Mouse (Mus musculus) lung, postnatal 25 days (tissue): Measurements from ENCODE around the gene Nrxn1.

Experiments
- DNase-seq: peaks from one replicate; pipeline ENCODE4 v3.0.0; 2022; ENCODE audit warnings: low spot score

Gene Nrxn1

DNA sequence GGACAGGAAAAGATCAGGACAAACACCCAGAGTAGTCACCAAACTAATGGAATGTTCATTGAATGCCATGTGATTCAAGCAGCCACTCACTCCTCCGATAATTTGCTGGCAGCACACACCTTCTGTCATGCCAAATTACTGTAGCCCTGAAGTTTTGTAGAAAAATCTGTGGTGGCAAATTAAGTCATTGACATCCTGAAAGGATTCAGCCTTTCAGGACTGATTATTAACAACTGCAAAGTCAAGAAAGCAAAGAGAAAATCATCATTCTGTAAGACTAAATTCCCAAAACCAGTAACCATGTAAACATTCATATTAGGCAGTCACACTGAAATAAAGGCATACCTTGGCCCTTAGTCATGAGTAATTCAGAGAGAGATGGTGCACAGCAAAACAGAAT is 662.7 kb downstream of the Nrxn1 start:
- DNase-seq: no peak

- DNase-seq: no peak
Observed at GRCm38 (mm10) chr17:90425974-90426373, 666.9 kb downstream of the Nrxn1 start.

DNA sequence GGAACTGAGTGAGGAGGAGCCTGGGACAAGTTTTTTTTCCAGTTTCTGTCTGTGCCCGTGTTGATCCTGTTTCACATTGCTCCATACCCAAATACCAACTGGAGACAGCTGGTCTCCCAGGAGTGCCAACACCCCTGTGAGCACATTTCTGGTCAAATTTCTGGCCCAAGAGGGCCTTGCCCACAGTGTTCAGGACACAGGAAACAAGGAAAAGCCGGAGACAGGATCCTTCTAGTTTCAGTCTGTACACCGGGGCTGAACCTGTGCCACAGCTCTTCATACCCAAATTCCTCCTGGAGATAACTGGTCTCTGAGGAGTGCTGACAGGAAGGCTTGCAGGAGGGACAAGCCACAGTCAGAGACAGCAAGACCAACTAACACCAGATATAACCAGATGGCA is 670.3 kb downstream of the Nrxn1 start:
- no peak for DNase-seq

DNA sequence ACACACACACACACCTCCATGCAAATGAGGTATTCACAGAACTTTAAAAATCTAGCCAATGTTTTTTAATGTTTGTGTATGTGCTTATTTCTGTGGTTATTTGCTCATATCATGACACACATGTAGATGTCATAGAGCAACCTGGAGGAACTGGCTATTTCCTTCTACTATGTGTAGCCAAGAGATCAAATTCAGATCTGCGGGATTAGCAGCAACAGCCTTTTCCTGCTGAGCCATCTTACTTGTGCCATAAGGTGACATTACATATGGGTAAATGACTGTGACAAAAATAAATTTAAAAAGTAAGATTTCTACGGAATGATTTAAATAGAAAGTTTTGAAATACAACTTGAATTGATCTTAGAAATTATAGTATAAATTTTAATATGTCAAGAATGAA is 672.1 kb downstream of the Nrxn1 start:
- DNase-seq: no peak

DNA sequence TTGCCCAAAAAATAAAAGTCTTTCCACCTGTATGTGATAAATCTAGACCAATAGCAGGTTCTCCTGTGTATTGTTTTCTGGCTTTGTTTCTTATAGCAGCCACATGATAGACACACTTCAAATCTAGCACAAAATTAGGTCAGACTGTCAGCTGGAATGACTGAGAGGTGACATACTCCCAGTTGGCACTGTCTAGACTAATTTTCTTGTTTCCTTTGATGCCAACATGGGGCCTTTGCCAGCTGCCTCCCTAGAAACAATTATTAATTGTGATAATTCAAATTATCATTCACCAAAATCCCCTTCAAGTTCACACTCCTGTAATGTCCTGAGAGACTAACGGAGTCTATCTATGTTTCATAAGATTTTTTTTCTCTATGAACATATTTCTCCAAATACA is 673.3 kb downstream of the Nrxn1 start:
- DNase-seq: no peak

DNA sequence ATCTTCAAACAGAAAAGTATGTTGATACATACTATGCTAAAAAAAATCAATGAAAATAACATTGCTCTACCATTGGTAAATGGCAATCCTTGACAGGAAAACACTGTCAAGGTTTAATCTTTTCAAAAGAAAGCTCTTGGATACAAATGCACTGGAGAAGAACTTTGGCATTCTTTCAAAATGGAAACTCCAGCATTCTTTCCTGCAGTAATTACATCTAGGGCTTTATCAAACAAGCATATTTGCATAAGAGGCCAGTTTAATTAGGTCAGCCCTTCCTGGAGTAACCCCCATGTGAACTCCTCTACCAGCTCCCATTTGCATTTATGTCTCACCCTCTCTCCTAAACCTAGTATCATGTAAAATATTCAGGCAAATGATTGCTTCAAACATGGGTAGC is 696.5 kb downstream of the Nrxn1 start:
- DNase-seq: no peak

DNA sequence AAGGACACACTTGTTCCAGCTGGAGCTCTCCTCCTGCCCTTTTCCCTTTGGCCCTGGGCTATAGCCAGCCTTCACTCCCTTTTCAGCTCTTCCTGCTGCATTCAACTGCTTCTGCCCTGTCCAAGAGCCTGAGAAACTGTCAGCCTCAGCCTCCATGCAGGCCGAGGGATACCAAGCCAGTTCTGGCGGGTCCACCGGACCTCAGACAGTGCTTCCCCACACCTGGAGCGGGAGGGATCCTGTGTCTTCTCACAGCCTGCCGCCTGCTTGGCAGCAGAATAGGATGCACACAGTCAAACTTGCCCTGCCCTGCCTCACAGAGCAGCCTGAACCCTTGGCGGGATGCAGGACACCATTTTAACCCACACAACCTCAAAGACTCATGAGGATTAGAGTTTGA is 698.3 kb downstream of the Nrxn1 start:
- DNase-seq: no peak

DNA sequence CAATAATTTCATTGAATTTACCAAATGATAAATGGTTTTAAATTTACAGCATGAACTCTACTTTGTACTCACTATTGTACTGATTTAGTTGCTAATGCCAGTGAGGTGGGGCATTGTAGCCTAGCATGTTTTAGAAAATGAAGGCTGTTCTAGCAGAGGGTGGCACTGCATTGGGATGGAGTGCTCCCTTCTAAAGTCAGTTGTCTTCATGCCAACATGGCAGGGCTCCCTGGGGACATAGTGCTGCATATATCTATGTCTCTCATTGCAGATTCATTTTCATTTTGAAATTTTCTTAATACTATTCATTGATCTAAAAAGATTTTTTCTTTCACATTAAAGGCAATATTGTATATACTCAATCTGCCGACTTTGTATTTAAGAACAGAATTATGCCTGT is 700.1 kb downstream of the Nrxn1 start:
- DNase-seq: no peak

- peak; percentile 5 for DNase-seq
Observed at GRCm38 (mm10) chr17:90390316-90391212, 702.3 kb downstream of the Nrxn1 start.

GRCm38 (mm10) chr17:90384856-90385255 is 708.0 kb downstream of the Nrxn1 start:
- DNase-seq: no peak

DNA sequence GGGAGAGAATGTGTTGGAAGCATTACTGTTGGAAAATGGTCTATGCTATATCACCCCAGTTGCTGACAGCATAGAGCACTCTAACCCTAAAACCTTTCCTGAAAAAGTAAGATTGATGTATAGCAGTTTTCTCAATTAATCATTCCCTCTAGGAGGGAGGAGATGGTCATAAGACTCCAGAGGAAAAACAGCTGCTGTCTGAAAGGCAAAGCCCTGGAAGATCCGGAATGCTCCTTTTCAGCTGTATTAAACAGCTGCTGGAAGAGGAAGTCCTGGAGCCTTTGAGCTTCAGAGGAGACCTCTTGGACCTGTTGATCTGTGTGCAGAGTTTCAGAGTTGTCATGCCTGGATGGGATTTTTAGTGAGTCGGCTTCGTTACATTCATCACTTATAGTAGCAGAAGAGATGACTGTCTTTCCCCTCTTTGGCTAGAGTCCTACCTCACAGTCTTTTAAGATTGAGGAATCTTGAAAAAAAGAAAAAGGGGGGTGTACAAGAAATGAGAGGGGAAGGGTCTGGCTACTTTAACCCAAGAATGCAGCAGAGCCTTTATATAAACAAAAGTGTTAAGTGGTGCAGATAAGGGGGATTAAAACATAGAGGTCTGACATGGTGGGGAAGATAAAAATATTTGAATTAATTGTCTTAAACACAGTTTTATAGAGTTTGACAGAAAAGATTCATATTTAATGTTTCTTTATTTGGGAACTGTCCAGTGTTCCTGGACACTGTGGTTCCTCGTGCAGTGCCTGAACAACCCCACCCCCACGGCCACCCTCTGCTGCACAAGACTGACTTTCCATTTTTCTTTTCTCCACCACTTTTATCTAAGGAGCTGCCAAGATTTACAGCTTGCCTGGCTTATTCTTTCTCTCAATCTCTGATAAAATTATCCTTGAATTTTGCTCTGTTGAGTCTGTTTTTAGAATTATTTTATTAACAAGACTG is 710.1 kb downstream of the Nrxn1 start:
- no peak for DNase-seq

- no peak for DNase-seq
Observed at GRCm38 (mm10) chr17:90376533-90376932, 716.3 kb downstream of the Nrxn1 start.

- no peak for DNase-seq
Observed at GRCm38 (mm10) chr17:90362169-90362568, 730.7 kb downstream of the Nrxn1 start.

- no peak for DNase-seq
Observed at GRCm38 (mm10) chr17:90349385-90350095, 743.3 kb downstream of the Nrxn1 start.

DNA sequence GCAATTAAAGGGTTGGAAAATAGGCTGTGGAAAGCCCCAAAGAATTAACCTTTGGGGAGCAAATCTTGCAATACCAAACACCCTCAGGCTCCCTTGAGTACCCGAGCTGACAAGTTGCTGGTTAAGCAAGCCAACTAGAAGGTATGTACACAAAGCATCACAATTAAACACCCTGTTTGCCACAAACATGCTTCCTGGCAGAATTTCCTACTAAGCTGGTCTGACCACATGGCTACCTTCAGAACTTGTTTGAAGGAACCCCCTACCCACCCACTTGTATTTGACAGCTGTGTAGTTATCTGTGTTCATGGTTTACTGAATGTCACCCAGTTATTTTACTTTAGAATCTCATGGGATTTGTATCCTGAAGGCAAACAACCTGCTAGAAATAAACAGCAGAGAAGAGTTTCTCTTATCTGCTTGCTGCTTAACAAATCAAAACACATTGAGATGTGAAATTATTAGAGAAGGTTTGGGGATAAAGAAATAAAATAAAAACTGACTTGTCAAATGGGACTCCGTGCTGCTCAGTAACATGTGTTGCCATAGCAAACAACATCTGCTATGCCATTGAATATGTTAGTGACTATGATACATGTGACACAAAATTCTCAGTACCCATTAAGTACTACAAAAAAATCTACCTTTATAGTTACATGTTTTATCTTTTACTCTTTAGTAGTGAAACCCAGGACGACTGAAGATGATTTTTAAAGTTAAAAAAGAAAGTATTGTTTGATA is 746.0 kb downstream of the Nrxn1 start:
- DNase-seq: no peak

GRCm38 (mm10) chr17:90333445-90333844 is 759.4 kb downstream of the Nrxn1 start:
- DNase-seq: no peak

DNA sequence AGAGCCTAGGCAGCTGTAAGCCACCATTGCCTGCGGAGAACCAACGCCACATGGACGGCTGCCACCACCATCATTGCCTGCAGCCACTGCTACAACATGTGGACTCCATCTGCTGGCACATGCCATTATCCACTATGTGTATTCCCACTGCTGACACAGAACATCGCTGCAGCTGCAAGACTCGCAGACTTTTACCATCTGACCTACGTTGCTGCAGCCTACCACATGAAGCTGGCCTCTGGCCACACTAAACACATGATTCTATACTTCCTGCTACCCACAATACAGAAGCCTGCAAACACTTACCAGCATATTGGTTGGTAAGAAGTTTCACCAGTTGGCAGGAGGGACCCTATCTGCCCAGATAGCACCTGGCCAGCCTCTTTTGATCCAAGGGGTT is 769.2 kb downstream of the Nrxn1 start:
- no peak for DNase-seq

GRCm38 (mm10) chr17:90272225-90272624 is 820.6 kb downstream of the Nrxn1 start:
- no peak for DNase-seq

GRCm38 (mm10) chr17:90271165-90271564 is 821.7 kb downstream of the Nrxn1 start:
- DNase-seq: no peak

DNA sequence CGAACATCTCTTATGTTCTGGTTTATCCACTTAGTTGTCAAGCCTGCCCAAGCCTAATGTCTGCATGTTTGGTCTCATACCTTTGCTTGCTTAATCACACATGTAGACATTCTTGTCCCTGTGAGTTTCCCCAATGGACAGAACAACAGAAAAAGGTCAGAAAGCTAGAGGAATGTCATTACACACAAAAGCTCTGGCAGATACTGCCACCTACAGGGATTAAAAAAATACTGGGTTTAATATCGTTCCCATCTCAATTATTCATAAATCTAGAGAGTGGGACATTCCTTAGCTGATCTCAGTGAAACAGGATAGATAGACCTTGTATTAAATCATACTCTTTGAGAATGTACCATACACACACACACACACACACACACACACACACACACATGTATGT is 823.7 kb downstream of the Nrxn1 start:
- DNase-seq: no peak

- DNase-seq: no peak
Observed at GRCm38 (mm10) chr17:90253451-90254131, 839.3 kb downstream of the Nrxn1 start.
